Mouse (Mus musculus) liver, embryonic 14.5 days (tissue): ENCODE results near the gene Churc1. TPM values are rescaled to one million over a fixed set of nuclear protein-coding genes. Genes with fewer than 3 reads are reported as not detected.

Experiments used
- ATAC-seq: fragments of 200-750 bp; cut with Nextera tagmentation; 2 replicates; pipeline ENCODE4 v1.8.0; 2017; ENCODE audit warnings: moderate number of reproducible peaks, mild to moderate bottlenecking, moderate library complexity; ENCODE audit not compliant: insufficient read depth
- DNase-seq, 3 experiments: peaks; one replicate each; pipeline ENCODE4 v3.0.0-alpha.2; 2012 to 2013; ENCODE audit warnings: low read depth in 3 of 3, low spot score in 3 of 3
- H3K27ac ChIP-seq: fragments of 300-500 bp; sonication (generic); 2 replicates; pipeline ENCODE4 v1.5.1; 2014; ENCODE audit warnings: moderate library complexity, mild to moderate bottlenecking, control low read depth, inconsistent platforms
- H3K27me3 ChIP-seq: fragments of 300-500 bp; sonication (generic); 2 replicates; pipeline ENCODE4 v1.6.1; 2014; ENCODE audit warnings: mild to moderate bottlenecking, low read length, moderate library complexity; ENCODE audit not compliant: control insufficient read depth, insufficient read depth
- H3K36me3 ChIP-seq: fragments of 300-500 bp; sonication (generic); replicated peaks from 2 replicates; pipeline ENCODE4 v1.6.1; 2014; ENCODE audit warnings: low read depth; ENCODE audit not compliant: control insufficient read depth, insufficient read depth
- H3K4me1 ChIP-seq, 2 experiments: fragments of 200-500 bp in 1 of 2; fragments of 300-500 bp in 1 of 2; sonication (generic) in 1 of 2; replicated peaks; 2 replicates each; pipeline ENCODE4 v1.6.1; 2012 to 2014; ENCODE audit warnings: antibody characterized with exemption in 1 of 2, inconsistent platforms in 1 of 2, low read length in 1 of 2; ENCODE audit not compliant: control insufficient read depth in 2 of 2, insufficient read depth in 2 of 2
- H3K4me2 ChIP-seq: fragments of 300-500 bp; sonication (generic); 2 replicates; pipeline ENCODE4 v1.6.1; 2014; ENCODE audit warnings: low read depth, mild to moderate bottlenecking, control low read depth, moderate library complexity
- H3K4me3 ChIP-seq, 2 experiments: fragments of 200-500 bp in 1 of 2; fragments of 300-500 bp in 1 of 2; sonication (generic) in 1 of 2; 2 replicates each; pipeline ENCODE4 v1.5.1; 2012 to 2014; ENCODE audit warnings: low read depth in 2 of 2, low read length in 2 of 2, mild to moderate bottlenecking in 2 of 2, control low read depth in 1 of 2, inconsistent platforms in 1 of 2, moderate library complexity in 1 of 2; ENCODE audit not compliant: insufficient read depth in 1 of 2
- H3K9ac ChIP-seq: fragments of 300-500 bp; sonication (generic); replicated peaks from 2 replicates; pipeline ENCODE4 v1.6.1; 2014; ENCODE audit warnings: mild to moderate bottlenecking, control low read depth, moderate library complexity
- H3K9me3 ChIP-seq: fragments of 300-500 bp; sonication (generic); 2 replicates; pipeline ENCODE4 v1.6.1; 2016; ENCODE audit warnings: low read length, mixed read lengths; ENCODE audit not compliant: control insufficient read depth
- CTCF ChIP-seq: IDR thresholded peaks from 2 replicates; pipeline ENCODE4 v1.5.1; 2016; ENCODE audit warnings: antibody characterized with exemption, low read depth, control low read depth
- EP300 ChIP-seq: IDR thresholded peaks from 2 replicates; pipeline ENCODE4 v1.6.1; 2016; ENCODE audit warnings: antibody characterized with exemption, low read depth
- WGBS: fragments of 180-500 bp; shearing (Covaris S2); extraction: QIAGEN DNeasy Blood & Tissue Kit; methylation state at CpG from one replicate; pipeline ENCODE4 v1.1.7; 2014; ENCODE audit not compliant: insufficient replicate concordance; 5-methylcytosine and 5-hydroxymethylcytosine counted together
- polyA plus RNA-seq, 2 experiments: library from polyadenylated mRNA; depleted of rRNA in 1 of 2; stranded (reverse) in 1 of 2; unstranded in 1 of 2; fragments of >200 nt; fragmentation: Nextera tagmentation in 1 of 2; extraction: Ambion mirVana in 1 of 2; gene quantifications; 2 replicates each; pipeline versions ENCODE4 v1.2.1 to v1.2.3; 2012 to 2014

Gene Churc1
- polyA plus RNA-seq, 2 experiments = 40.2 to 68.8 TPM

GRCm38 (mm10) chr12:76811006-76811405 is 45.7 kb downstream of the Churc1 start:
- DNase-seq = no peak
- Histone ChIP-seq H3K27me3 (no peaks in the 10 kb centered on the region), H3K4me1 (no peaks in the 10 kb centered on the region), H3K27ac (no peak overlapping the region), H3K36me3 (no peaks in the 10 kb centered on the region), H3K4me2 (no peak overlapping the region), H3K9me3 (no peaks in the 10 kb centered on the region), H3K9ac (no peak overlapping the region), H3K4me3 (no peak overlapping the region)
- TF ChIP-seq EP300 = no peak
- WGBS = 63% methylated on average over 4 of the region's 4 CpGs
- ATAC-seq = no peak

GRCm38 (mm10) chr12:76813543-76813942 is 48.2 kb downstream of the Churc1 start:
- no peaks in the 10 kb centered on the region for H3K27me3 ChIP-seq
- H3K27ac ChIP-seq = no peak overlapping the region
- no peak overlapping the region for H3K4me2 ChIP-seq
- ATAC-seq (no peak), DNase-seq (no peak)
- H3K36me3 ChIP-seq = no peaks in the 10 kb centered on the region
- no peak overlapping the region for H3K9ac ChIP-seq
- H3K9me3 ChIP-seq = no peaks in the 10 kb centered on the region
- H3K4me3 ChIP-seq = no peak overlapping the region
- TF ChIP-seq CTCF (no peak), EP300 (no peak)
- no peaks in the 10 kb centered on the region for H3K4me1 ChIP-seq
- WGBS = 23% methylated on average over 10 of the region's 10 CpGs

- no peaks in the 10 kb centered on the region for H3K4me1 ChIP-seq
- H3K9ac ChIP-seq = no peak overlapping the region
- no peaks in the 10 kb centered on the region; the same call in 1 of the 2 replicates for H3K27me3 ChIP-seq
- TF ChIP-seq CTCF = no peak
- TF ChIP-seq EP300 = no peak
- H3K4me3 ChIP-seq = no peak overlapping the region
- H3K9me3 ChIP-seq = no peaks in the 10 kb centered on the region
- H3K27ac ChIP-seq = no peak overlapping the region
- H3K4me2 ChIP-seq = no peak overlapping the region
- no peaks in the 10 kb centered on the region for H3K36me3 ChIP-seq
- ATAC-seq (no peak), DNase-seq (no peak)
- 45% methylated on average over 2 of the region's 2 CpGs for WGBS
These were observed 48.8 kb downstream of the Churc1 start for GRCm38 (mm10) chr12:76814120-76814519.

GRCm38 (mm10) chr12:76816720-76817119 is 51.4 kb downstream of the Churc1 start:
- Histone ChIP-seq H3K9ac (no peak overlapping the region), H3K4me3 (no peak overlapping the region), H3K27me3 (peaks cover 19% of the 10 kb centered on the region), H3K4me2 (no peak overlapping the region), H3K4me1 (no peaks in the 10 kb centered on the region), H3K27ac (no peak overlapping the region), H3K36me3 (no peaks in the 10 kb centered on the region), H3K9me3 (no peaks in the 10 kb centered on the region)
- no peak for TF ChIP-seq CTCF
- no peak for TF ChIP-seq EP300
- ATAC-seq (no peak), DNase-seq (no peak)
- 15% methylated on average over 4 of the region's 4 CpGs for WGBS

- Histone ChIP-seq H3K9ac (no peak overlapping the region), H3K36me3 (no peaks in the 10 kb centered on the region), H3K27me3 (peaks cover 24% of the 10 kb centered on the region), H3K9me3 (no peaks in the 10 kb centered on the region), H3K4me2 (no peak overlapping the region), H3K4me1 (no peaks in the 10 kb centered on the region), H3K27ac (no peak overlapping the region), H3K4me3 (no peak overlapping the region)
- WGBS = 42% methylated on average over 4 of the region's 4 CpGs
- DNase-seq = no peak
- no peak for TF ChIP-seq EP300
- no peak for TF ChIP-seq CTCF
- no peak for ATAC-seq
These were observed 51.8 kb downstream of the Churc1 start for GRCm38 (mm10) chr12:76817176-76817575.
